Mouse (Mus musculus): ENCODE results near the gene Tuba1b. TPM values are rescaled to one million over a fixed set of nuclear protein-coding genes. Genes with fewer than 3 reads are reported as not detected.
"Not testable (repeated sequence)": the region's sequence is repeated elsewhere in the genome, so short reads cannot be mapped to it uniquely, and the experiment has no call there.

Gene Tuba1b
- polyA plus RNA-seq, 1 experiment from 2014 or later = 903 TPM

GRCm38 (mm10) chr15:98940816-98941215, 6.5 kb upstream of the Tuba1b start:
- WGBS = 69% methylated on average over 10 of the region's 10 CpGs
- H3K9ac ChIP-seq (ENCODE audit: low read depth, low read length) = no peak overlapping the region
- no peaks in the 10 kb centered on the region for H3K4me1 ChIP-seq (replicated peaks; ENCODE audit: insufficient read depth, low read length)

GRCm38 (mm10) chr15:98933833-98934216, 540 bp downstream of the Tuba1b start:
- no peak for TF ChIP-seq CTCF (IDR thresholded peaks at IDR 0.05; ENCODE audit: low read depth)
- peak; percentile 99 for DNase-seq (ENCODE audit: low spot score)
- no peaks in the 10 kb centered on the region for H3K27me3 ChIP-seq (ENCODE audit: insufficient read depth, low read length)
- H3K9ac ChIP-seq (ENCODE audit: low read depth, low read length) = peak overlapping the region; percentile 86
- H3K4me2 ChIP-seq (ENCODE audit: low read length) = peak overlapping the region; percentile 83
- H3K4me1 ChIP-seq (replicated peaks; ENCODE audit: insufficient read depth, low read length) = peaks cover under 1% of the 10 kb centered on the region; the same call in 1 of the 2 replicates
- peaks cover 13% of the 10 kb centered on the region for H3K36me3 ChIP-seq (ENCODE audit: insufficient read depth, low read length)
- peak; percentile 85 for ATAC-seq (replicated peaks; ENCODE audit: low FRiP score, low read depth)
- H3K27ac ChIP-seq = peak overlapping the region; percentile 95
- peak overlapping the region; percentile 79 for H3K4me3 ChIP-seq (replicated peaks; ENCODE audit: low read depth, low read length)
- WGBS = 0% methylated on average over 35 of the region's 35 CpGs
- H3K9me3 ChIP-seq (replicated peaks; ENCODE audit: low read length) = no peaks in the 10 kb centered on the region

More at GRCm38 (mm10) chr15:98940816-98941215, 6.5 kb upstream of the Tuba1b start:
- H3K36me3 ChIP-seq (ENCODE audit: insufficient read depth, low read length) = no peaks in the 10 kb centered on the region
- H3K27me3 ChIP-seq (ENCODE audit: insufficient read depth, low read length) = no peaks in the 10 kb centered on the region
- ATAC-seq (replicated peaks; ENCODE audit: low FRiP score, low read depth) (no peak), DNase-seq (ENCODE audit: low spot score) (no peak)
- no peak for TF ChIP-seq CTCF (IDR thresholded peaks at IDR 0.05; ENCODE audit: low read depth)
- no peak overlapping the region for H3K27ac ChIP-seq
- no peak overlapping the region for H3K4me3 ChIP-seq (replicated peaks; ENCODE audit: low read depth, low read length)
- H3K4me2 ChIP-seq (ENCODE audit: low read length) = no peak overlapping the region
- no peaks in the 10 kb centered on the region for H3K9me3 ChIP-seq (replicated peaks; ENCODE audit: low read length)

- 4% methylated on average over 8 of the region's 9 CpGs for WGBS
- Histone ChIP-seq H3K36me3 (ENCODE audit: insufficient read depth, low read length) (peaks cover 13% of the 10 kb centered on the region), H3K4me2 (ENCODE audit: low read length) (peak overlapping the region; percentile 83), H3K9ac (ENCODE audit: low read depth, low read length) (peak overlapping the region; percentile 86), H3K4me3 (replicated peaks; ENCODE audit: low read depth, low read length) (peak overlapping the region; percentile 79), H3K27ac (0 out of 2 replicates have a peak overlapping the region, but pooled peaks have one; percentile 95)
- not testable (repeated sequence) for H3K27me3 ChIP-seq (ENCODE audit: insufficient read depth, low read length); DNase-seq (ENCODE audit: low spot score); H3K4me1 ChIP-seq (replicated peaks; ENCODE audit: insufficient read depth, low read length); H3K9me3 ChIP-seq (replicated peaks; ENCODE audit: low read length); ATAC-seq (replicated peaks; ENCODE audit: low FRiP score, low read depth)
These were observed 1.2 kb downstream of the Tuba1b start for GRCm38 (mm10) chr15:98933004-98933671.

GRCm38 (mm10) chr15:98930998-98931397, 3.4 kb downstream of the Tuba1b start:
- DNase-seq (ENCODE audit: low spot score) (no peak), ATAC-seq (replicated peaks; ENCODE audit: low FRiP score, low read depth) (no peak)
- Histone ChIP-seq H3K27ac (no peak overlapping the region), H3K4me2 (ENCODE audit: low read length) (no peak overlapping the region), H3K9me3 (replicated peaks; ENCODE audit: low read length) (no peaks in the 10 kb centered on the region), H3K4me1 (replicated peaks; ENCODE audit: insufficient read depth, low read length) (peaks cover 5% of the 10 kb centered on the region; the same call in 1 of the 2 replicates), H3K4me3 (replicated peaks; ENCODE audit: low read depth, low read length) (no peak overlapping the region), H3K9ac (ENCODE audit: low read depth, low read length) (no peak overlapping the region), H3K36me3 (ENCODE audit: insufficient read depth, low read length) (peaks cover 13% of the 10 kb centered on the region), H3K27me3 (ENCODE audit: insufficient read depth, low read length) (no peaks in the 10 kb centered on the region)
- WGBS = 66% methylated on average over 3 of the region's 3 CpGs
- no peak for TF ChIP-seq CTCF (IDR thresholded peaks at IDR 0.05; ENCODE audit: low read depth)

GRCm38 (mm10) chr15:98930017-98930734, 4.2 kb downstream of the Tuba1b start:
- no peak overlapping the region for H3K27ac ChIP-seq

GRCm38 (mm10) chr15:98928598-98929240, 5.6 kb downstream of the Tuba1b start:
- DNase-seq (ENCODE audit: low spot score) = peak; percentile 94
- WGBS = 10% methylated on average over 13 of the region's 13 CpGs
- Histone ChIP-seq H3K9ac (ENCODE audit: low read depth, low read length) (no peak overlapping the region), H3K36me3 (ENCODE audit: insufficient read depth, low read length) (peaks cover 13% of the 10 kb centered on the region), H3K4me2 (ENCODE audit: low read length) (no peak overlapping the region), H3K4me3 (replicated peaks; ENCODE audit: low read depth, low read length) (no peak overlapping the region), H3K4me1 (replicated peaks; ENCODE audit: insufficient read depth, low read length) (peaks cover 5% of the 10 kb centered on the region; the same call in 1 of the 2 replicates), H3K27me3 (ENCODE audit: insufficient read depth, low read length) (no peaks in the 10 kb centered on the region), H3K9me3 (replicated peaks; ENCODE audit: low read length) (no peaks in the 10 kb centered on the region), H3K27ac (no peak overlapping the region)
- TF ChIP-seq CTCF (IDR thresholded peaks at IDR 0.05; ENCODE audit: low read depth) = peak; percentile 94
- ATAC-seq (replicated peaks; ENCODE audit: low FRiP score, low read depth) = peak; percentile 65; the same call in 1 of the 2 replicates

More at GRCm38 (mm10) chr15:98930017-98930734, 4.2 kb downstream of the Tuba1b start:
- no peaks in the 10 kb centered on the region for H3K9me3 ChIP-seq (replicated peaks; ENCODE audit: low read length)
- no peak overlapping the region for H3K9ac ChIP-seq (ENCODE audit: low read depth, low read length)
- ATAC-seq (replicated peaks; ENCODE audit: low FRiP score, low read depth) (no peak), DNase-seq (ENCODE audit: low spot score) (no peak)
- no peak overlapping the region for H3K4me3 ChIP-seq (replicated peaks; ENCODE audit: low read depth, low read length)
- 48% methylated on average over 8 of the region's 8 CpGs for WGBS
- H3K27me3 ChIP-seq (ENCODE audit: insufficient read depth, low read length) = no peaks in the 10 kb centered on the region
- peaks cover 13% of the 10 kb centered on the region for H3K36me3 ChIP-seq (ENCODE audit: insufficient read depth, low read length)
- peaks cover 5% of the 10 kb centered on the region; the same call in 1 of the 2 replicates for H3K4me1 ChIP-seq (replicated peaks; ENCODE audit: insufficient read depth, low read length)
- H3K4me2 ChIP-seq (ENCODE audit: low read length) = no peak overlapping the region
- no peak for TF ChIP-seq CTCF (IDR thresholded peaks at IDR 0.05; ENCODE audit: low read depth)

All from kidney, postnatal 0 days (tissue).